Mouse (Mus musculus) naive thymus-derived CD4-positive, alpha-beta T cell, adult 2 months (primary cell): Measurements from ENCODE around the gene Chrd.
A peak's percentile ranks its signal among the peaks of the same experiment; 100 is the strongest.

Experiments used
- DNase-seq: peaks from one replicate; pipeline ENCODE4 v3.0.0-alpha.2; 2011; ENCODE audit warnings: low read depth

The Chrd gene

DNA sequence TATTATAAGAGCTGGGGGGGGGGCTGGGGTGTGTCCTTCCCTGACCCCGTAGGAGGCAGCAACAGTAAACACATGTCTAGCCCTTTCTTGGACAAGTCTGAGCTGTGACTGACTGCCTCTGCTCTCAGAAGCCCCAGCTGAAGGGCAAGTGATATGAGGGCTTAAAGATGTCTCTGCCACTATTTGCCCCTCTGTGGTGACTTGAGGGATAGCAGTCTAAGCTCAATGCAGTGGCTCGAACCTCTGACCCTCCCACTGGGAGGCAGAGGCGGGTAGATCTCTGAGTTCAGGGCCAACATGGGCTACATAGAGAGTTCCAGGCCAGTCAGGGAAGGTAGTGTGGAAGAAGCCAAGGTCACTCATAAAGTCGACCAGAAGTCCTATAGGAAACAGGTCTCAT lies 22.1 kb upstream of the Chrd start:
- DNase-seq: no peak

DNA sequence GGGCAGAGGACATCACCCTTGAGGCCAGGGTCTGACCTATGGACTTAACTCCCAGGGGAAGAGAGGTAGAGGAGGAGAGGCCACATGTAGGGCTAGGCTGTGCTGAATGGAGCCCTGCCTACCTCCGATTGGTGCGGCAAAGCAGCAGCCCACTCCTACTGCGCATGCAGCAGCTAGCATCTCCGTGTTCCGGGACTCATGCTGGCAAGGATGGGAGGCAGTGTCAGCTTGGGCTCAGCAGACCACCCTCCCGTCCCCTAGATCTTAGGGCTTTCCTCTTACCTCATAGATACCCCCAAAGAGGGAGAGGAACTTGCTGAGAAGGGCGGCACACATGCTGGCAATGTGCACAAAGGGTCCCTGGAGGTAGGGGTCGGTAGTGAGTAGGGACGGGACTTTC lies 20.7 kb upstream of the Chrd start:
- no peak for DNase-seq

DNA sequence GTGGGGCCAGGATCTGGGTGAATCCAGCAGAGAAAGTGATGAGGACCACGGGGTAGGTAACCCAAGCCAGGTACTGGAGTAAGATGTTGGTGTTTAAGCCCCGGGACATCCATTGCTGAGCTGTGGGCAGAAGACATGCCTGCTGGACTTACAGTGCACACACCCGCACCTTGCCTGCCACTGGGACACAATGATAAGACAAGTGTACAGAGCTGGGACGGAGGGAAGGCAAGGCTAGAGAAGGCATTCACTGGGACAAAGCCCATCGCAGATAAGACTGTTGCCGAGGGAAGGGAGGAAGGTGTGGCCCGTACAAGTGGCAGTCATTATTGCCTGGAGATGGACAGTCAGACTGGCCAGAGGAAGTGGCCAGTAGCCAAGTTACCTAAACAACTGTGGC lies 20.0 kb upstream of the Chrd start:
- DNase-seq: no peak

DNA sequence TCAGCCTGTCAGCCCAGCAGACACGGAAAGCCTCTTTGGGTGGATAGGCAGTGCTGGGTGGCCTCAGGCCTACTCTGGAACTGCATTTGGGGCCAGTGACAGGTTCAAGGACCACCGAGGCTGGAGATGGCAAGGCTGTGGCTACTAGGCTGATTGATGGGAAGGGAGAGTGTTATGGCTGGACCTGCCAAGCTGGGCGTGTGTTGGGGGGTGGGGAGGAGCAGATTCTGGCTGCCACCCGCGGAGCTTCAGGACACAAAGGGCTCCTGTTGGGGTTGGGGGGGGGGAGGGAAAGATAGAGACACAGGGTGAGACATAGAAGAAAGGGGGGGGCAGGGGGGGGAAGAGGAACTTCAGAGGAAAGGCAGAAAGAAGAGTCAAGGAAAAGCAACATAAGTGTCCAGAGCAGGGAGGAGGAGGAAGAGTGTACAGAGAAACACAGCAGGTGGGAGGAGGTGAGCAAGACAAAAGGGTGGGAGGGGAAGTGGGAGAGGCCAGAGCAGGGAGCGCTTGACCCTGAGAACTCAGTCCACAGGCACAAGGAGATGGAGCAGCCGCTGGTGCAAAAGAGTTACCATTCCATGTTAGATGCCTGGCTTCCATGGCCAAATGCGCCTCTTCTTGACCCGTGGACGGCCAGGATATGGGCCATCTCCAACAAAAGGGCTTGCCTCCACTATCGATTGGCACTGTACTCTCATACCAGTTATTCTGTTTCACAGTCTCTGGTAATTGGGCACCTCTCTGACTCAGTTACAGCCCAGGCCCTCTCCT lies 18.4 kb upstream of the Chrd start:
- DNase-seq: no peak

DNA sequence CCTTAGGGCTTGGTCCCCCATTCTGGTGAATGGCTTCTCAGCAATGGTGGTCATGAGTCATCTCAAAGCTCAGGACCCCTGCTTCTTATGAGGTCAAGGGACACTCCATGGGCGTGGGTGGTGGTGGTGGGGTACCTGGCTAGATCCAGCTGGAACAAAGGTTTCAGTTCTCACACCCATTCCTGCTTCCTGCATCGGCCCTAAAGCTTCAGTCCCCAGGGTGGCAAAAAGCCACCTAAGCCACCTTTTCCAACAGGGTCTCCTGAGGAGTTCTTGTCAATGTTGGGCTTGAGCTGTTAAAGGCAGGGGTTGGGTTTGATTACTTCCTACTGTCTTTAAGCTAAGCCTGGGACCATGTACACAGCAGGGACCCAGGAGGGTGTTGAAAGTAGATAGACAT lies 17.8 kb upstream of the Chrd start:
- no peak for DNase-seq

DNA sequence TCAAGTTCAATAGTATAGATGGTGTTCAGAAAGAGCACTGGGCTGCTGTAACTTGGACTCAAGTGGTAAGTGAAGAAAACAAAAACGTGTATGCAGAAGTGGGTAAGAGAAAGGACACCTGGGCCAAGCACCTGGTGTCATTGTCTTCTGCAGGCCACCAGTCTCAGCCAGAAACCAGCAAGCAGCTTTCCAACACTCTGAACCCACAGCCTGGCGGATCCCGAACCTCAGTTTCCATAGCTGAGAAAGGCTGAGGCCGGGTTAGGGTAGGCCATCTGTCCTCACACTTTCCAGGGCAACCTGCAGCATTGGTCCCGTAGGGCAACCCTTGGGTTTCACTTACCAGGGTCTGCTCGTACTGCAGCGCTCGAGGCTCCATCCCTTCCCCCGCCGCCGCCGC lies 17.4 kb upstream of the Chrd start:
- DNase-seq: no peak

DNA sequence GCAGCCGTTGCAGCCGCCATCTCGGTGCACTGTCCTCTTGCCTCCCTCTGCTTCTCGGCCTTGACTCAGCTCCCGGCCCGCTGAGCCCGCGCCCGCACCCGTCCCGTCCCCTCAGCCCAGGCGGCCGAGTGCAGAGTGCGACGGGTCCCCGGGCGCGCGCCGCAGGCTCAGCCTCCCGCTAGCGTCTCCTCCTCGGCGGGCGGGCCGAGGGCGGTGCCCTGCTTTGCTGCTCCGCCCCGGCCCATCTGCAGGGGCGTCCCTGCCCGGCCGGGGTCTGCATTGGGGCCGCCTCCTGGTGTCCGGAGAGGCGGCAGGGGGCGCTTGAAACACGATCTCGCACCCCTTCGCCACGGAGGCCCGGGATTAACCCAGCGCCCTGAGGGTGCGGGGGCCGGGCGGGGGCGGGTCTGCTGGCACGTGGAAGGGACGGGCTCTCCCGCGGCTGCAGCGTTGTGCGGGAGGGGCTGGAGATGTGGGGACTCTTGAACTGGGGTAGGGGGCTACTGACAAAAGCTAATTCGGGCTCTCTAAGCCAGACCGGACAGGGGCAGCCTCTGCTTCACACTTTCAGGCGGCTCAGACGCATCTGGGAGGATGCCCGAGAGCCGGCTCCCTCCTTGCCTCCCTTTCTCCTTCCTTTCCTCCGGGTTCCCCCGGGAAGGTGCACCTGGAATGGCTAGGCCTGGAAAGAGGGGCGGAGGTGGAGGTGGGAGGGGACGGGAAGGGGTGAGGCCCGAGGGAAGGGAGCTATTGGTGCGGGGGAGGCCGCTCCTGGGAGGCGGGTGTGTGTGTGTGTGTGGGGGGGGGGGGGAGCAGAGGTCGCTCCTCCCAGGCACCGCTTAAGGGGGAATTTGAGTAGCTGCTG lies 16.7 kb upstream of the Chrd start:
- DNase-seq: peak; percentile 70

DNA sequence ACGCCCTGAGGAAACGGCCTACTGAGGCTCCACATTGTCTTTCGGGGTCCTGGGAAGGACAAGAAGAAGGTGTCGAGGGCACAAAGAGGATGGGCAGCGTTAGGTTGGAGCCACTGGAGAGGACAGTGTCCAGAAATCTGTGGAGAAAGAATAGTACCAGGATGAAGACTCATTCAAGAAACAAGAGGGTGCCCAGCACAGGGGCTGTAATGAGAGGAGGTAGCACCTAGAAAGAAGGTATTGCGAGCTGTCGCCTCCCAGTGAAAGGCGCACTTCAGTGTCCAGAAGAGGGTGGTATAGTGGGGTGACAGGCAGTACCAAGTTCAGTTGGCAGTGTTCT lies 16.1 kb upstream of the Chrd start:
- DNase-seq: no peak

DNA sequence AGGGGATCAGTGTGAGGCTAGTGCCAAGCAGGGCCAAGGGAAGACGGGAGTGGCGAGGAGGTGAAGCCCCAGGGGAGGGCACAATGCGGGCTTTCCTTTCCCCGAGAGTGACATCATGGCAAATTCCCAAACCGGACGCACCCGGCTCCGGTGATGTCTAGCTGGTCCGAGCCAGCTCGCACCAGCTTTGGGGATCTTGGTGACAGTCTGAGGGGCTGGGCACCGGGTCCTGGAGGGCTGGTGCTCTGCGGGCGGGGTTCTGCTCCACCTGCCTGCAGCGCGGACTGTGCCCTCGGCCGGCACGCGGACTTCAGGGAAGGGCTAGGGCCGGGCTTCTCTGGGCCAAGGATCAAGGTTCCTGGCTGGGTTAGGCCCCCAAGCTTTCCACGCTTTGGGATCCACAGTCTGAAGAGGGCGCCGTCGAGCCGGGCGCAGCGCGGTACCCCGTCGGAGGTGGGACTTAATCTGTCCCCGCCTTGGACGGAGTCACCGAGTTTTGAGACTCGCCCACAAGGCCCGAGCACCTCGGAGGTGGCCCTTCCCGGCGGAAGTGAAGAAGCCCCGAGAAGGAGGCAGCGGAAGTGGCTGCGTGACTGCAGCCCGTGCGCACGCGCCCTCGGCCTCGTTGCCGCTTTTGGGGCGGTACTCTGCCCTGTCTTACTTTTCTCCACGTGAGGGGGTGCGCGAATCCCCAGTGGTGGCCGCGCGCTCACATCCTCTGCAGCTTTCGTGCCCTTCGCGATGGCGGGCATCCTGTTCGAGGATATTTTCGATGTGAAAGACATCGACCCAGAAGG lies 15.5 kb upstream of the Chrd start, which contains the start of the genes Polr2h and Clcn2:
TSS of gene Polr2h (plus strand) at position 485 of the 797 bp plus-strand sequence.
TSS of gene Clcn2 (minus strand) at position 566 of the 797 bp plus-strand sequence.
- peak; percentile 98 for DNase-seq

DNA sequence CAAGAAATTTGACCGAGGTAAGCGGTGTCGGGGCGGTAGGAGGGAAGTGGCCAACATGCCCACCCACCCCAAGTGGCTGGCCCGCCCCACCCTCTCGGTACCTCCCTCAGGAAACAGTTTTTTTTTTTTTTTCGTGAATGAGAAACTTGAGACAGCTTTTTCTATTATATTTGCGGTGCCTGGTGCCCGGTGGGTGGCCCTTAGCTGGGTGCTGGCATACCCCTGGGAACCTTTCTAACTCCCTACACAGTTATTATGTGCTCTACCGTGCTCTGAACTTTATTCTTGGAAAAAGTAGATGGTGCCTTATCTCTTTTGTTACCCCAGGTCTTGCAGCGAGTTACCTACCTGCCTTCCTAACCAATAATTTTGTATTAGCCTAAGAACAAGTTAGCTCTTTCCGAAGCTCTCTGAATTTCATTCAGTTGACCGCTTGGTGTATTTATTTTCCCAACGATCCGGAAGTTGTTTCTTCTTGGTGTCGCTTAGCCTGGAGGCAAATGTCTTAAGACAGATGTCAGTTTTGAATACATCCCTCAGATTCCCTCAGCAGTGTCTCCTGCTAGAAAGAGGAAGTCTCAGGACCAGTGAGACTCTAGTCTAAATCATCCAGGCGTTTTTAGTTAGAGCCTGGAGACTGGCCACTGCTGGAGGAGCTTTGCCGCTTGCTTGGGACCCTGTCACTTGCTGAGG lies 14.8 kb upstream of the Chrd start:
- no peak for DNase-seq

DNA sequence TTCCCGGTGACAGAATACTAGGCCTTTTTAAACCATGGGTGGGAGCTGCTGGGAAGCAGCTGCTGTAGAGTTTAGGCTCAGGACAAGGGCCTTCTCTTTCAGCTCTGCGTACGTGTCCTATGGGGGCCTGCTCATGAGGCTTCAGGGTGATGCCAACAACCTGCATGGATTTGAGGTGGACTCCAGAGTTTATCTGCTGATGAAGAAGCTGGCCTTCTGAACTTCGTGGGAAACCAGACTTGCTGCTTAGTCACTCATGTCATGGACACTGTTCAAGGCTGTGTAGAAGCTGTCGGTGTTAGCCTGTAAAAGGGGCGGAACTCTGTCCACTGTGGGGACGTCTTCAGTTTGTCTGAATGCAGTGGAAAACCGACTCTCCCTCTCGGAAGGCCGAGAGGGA lies 11.1 kb upstream of the Chrd start:
- no peak for DNase-seq

DNA sequence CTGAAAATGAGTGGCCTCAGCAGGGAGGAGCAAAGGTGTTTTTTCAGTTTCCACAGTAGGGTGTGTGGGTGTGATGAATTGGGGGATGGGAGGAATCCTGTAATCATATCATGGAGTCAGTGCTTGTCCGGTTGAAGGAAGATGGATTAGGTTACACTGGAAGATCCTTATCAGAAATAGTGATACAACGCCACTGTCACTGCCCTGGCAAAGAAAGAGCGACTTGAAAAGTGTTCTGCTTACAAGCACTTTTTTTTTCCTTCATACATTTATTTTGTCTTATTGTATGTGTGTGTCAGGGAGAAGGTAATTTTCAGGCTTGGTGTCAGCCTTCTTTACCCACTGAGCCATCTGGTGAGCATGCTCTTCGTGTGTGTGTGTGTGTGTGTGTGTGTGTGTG lies 10.2 kb upstream of the Chrd start:
- no peak for DNase-seq

DNA sequence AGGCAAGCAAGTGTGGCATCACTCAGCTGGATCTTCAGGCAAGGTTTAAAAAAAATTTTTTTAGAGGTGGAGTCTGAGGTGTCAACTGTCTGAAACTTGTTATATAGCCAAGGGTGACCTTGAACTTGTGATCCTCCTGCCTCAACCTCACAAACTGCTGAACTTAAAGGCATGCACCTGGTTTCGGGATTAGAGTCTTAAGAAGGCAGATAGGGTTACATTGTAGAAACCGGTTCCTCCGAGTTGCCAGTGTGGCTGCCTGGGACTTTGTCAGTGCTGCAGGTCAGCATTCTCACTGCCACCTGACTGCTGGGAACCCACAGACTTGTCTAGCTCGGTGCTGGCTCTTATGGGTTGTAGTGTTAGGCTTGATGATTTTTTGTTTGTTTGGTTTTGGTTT lies 9.7 kb upstream of the Chrd start:
- DNase-seq: no peak

DNA sequence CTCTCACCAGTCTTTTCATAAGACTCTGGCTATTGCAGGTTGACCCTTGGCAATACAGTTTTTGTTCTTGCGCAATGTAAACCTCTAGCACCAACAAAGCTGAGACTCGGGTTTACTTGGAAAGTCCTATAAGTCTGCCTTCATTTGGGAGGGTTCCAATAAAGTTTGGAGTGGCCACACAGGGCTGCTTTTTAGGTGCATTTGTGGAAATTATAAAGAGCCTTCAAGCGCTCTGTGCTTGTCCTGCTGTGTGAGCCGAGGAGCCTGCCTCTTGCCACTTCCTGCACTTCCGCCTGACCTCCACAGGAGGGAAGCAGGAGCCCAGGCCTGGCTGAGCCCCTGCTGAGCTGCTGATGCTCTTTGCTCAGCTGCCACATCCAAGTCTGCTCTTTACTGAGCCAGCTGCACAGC lies 8.6 kb upstream of the Chrd start:
- DNase-seq: peak; percentile 32

DNA sequence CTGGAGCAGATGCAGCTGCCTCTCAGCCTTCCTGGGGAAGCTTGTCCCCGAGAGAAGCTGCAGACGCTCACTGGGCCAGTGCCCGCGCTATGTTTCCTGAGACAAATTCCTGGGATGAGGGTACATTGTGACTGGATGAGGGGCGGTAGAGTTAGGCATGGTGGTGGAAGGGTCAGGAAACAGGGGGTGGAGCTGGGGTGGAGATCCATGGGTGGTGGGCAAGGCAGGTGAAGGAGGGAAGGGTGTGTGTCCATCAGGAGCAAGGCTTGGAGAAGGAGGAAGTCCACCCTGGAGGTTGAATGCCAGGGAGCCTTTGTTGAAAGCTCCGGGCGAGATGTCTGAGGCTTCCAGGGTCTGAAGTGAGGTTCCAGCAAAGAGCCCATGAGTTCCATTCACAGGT lies 7.6 kb upstream of the Chrd start:
- DNase-seq: no peak

DNA sequence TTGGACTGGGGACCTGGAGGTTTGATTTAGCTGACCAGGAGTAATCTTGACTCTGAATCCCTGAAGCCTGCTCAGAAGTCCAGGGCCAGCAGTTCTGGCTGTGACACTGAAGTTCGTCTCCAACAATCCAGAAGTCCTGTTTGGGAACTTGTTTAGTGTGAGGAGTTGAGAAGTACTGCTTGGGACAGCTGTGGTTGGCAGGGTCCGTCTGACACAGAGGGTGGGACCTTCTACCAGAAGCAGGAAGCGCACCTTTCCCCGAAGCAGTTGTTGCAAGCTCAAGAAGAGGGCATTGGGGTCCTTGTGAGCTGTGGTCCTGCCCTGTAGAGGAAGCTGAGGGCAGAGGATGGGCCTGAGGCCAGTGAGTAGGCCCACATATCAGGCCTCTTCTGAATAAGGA lies 7.2 kb upstream of the Chrd start:
- DNase-seq: no peak

DNA sequence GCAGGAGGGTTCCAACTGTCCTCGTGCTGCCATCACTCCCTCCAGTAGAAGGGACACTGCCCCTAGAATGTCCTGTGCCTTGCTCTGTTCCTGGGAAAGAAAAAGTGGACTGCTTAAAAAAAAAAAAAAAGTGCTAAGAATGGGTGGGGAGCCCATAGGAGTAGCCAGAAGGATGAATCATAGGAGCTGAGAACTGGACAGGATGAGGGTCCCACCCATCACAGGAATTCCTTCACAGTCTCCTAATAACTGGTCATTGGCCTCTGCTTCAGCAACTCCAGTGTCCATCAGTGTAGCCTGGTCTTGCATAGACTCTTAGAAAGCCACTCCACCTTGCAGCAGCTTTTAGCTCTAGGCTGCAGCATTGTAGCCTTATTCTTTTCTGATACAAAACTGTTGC lies 6.5 kb upstream of the Chrd start:
- DNase-seq: no peak

DNA sequence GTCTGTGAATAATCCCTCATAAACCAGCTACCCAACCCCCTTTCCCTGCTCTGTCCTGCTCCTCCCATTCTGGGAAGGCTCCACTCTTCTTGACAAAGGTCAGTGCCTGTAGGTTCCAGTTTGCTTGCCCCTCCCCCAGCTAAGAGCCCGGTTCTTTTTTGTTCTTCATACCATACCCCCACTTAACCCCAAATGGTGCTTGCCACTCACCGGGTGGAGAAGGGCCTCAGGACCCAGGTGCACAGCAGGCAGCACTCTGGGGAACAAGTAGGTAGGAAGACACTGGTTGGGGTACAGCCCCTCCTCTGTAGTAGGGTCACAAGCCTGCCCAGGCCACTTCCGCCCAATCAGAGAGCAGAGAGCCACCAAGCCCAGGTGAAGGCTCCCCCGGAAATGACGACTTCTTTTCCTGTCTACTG lies 2.6 kb upstream of the Chrd start:
- DNase-seq: no peak

DNA sequence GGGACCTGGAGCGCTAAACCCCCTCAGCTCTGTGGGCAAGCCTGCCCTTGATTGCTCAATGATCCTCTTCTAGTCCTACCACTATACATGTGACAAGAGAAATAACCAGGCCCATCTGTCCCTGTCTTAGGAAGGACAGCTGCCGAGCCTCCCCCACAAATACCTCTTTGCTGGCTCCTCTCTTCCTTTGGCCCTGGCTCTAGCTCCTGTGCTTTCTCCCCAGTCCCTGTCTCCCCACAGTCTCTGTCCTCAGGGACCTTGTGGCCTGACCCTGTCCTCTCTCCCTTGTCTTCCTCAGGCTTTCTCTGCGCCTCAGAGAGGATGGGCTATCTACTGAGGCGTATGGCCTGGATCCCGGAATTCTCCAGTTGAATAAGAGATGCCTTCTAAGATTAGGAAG lies 1.2 kb upstream of the Chrd start:
- no peak for DNase-seq

DNA sequence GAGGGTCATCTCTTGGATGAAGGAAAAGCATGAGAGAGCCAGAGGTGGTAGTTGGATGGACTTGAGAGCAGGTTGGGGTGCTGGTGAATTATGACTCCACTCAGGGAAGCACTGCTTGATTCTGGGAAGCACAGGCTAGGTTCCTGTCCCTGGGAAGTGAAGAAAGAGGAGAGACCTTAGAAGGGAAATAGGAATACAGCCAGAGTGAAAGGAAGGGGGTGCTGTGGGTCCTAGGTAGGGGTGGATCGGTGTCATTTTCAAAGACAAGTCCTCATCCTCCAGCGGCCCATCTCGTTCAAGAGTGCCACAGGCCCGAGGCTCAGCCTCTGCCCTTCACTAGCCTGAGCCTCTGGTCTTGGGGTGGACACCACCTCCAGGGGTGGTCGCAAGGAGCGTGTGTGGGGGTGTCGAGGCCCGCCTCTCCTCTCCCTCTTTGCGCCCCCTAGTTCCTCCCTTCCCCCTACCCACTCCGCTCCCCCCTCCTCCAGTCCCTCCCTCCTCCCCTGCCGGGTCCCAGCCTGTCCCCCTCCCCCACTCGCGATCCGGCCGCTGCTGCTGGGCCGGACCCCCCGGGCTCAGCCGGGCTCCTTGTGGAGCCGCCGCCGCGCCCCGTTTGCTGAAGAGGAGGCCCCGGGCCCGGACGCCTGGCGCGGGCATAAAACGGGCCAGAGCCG lies 539 bp upstream of the Chrd start:
- DNase-seq: no peak
